Mouse (Mus musculus) liver, adult 2 months (tissue): Measurements from ENCODE around the gene Stk32b.

Source experiments
- CTCF ChIP-seq: fragments of 200-500 bp; IDR thresholded peaks from 2 replicates; pipeline ENCODE4 v1.5.1; 2011; ENCODE audit warnings: low read depth, low read length, control low read depth
- POLR2A ChIP-seq: fragments of 200-500 bp; IDR thresholded peaks from 2 replicates; pipeline ENCODE4 v1.6.1; 2011; ENCODE audit warnings: low read length, control low read depth; ENCODE audit not compliant: insufficient read depth; ENCODE audit errors: extremely low read depth

DNA sequence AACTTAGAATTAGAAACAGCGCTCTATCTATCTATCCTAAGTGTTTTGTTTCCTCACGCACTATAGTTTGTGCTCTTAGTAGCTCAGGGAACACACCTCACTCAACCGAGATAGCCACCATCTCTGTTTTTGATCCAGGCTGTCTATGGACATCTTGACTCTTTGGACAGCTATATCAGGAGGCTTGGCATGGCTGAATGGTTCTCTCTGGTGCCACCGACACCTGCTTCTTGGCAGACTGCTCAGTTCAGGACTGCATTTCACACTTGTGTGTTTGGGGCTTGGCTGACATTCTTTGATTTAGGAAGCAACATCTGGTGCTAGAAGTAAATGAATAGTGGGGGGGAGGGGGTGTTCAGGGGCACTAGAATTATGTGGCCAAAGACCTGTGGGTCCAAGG, 162.7 kb downstream of the Stk32b start:
- TF ChIP-seq CTCF (no peak), POLR2A (no peak)
